Mouse (Mus musculus): Measurements from ENCODE around the gene Xpot.

Gene Xpot

GRCm38 (mm10) chr10:121580381-121580780, 45.8 kb downstream of the Xpot start:
- in situ Hi-C loops (cut with MboI, MseI), result no loop called here

GRCm38 (mm10) chr10:121576372-121576771, 49.8 kb downstream of the Xpot start:
- in situ Hi-C loops (cut with MboI, MseI), result no loop called here

- in situ Hi-C loops (cut with MboI, MseI), result no loop called here
Measured at GRCm38 (mm10) chr10:121571511-121572147, 54.5 kb downstream of the Xpot start.

GRCm38 (mm10) chr10:121571031-121571430, 55.1 kb downstream of the Xpot start:
- in situ Hi-C loops (cut with MboI, MseI), result no loop called here

GRCm38 (mm10) chr10:121569796-121570195, 56.3 kb downstream of the Xpot start:
- in situ Hi-C loops (cut with MboI, MseI), result no loop called here

- in situ Hi-C loops (cut with MboI, MseI), result no loop called here
Measured at GRCm38 (mm10) chr10:121569001-121569589, 57.0 kb downstream of the Xpot start.

- in situ Hi-C loops (cut with MboI, MseI), result no loop called here
Measured at GRCm38 (mm10) chr10:121568534-121568933, 57.6 kb downstream of the Xpot start.

- in situ Hi-C loops (cut with MboI, MseI), result no loop called here
Measured at GRCm38 (mm10) chr10:121568026-121568425, 58.1 kb downstream of the Xpot start.

- in situ Hi-C loops (cut with MboI, MseI), result no loop called here
Measured at GRCm38 (mm10) chr10:121564447-121564846, 61.7 kb downstream of the Xpot start.

GRCm38 (mm10) chr10:121558231-121558630, 67.9 kb downstream of the Xpot start:
- in situ Hi-C loops (cut with MboI, MseI), result no loop called here

- in situ Hi-C loops (cut with MboI, MseI), result no loop called here
Measured at GRCm38 (mm10) chr10:121556263-121556662, 69.9 kb downstream of the Xpot start.

- in situ Hi-C loops (cut with MboI, MseI), result no loop called here
Measured at GRCm38 (mm10) chr10:121550334-121550733, 75.8 kb downstream of the Xpot start.

GRCm38 (mm10) chr10:121549670-121550069, 76.5 kb downstream of the Xpot start:
- in situ Hi-C loops (cut with MboI, MseI), result no loop called here

GRCm38 (mm10) chr10:121547162-121547561, 79.0 kb downstream of the Xpot start:
- in situ Hi-C loops (cut with MboI, MseI), result no loop called here

GRCm38 (mm10) chr10:121543577-121543976, 82.6 kb downstream of the Xpot start:
- in situ Hi-C loops (cut with MboI, MseI), result no loop called here

GRCm38 (mm10) chr10:121542156-121542555, 84.0 kb downstream of the Xpot start:
- in situ Hi-C loops (cut with MboI, MseI), result no loop called here
